Mouse (Mus musculus) embryo, embryonic 10 days (tissue): ENCODE results near the gene Kcnj10.

ENCODE experiments used
- DNase-seq: peaks from one replicate; pipeline ENCODE4 v3.0.0-alpha.2; 2015; ENCODE audit warnings: low spot score

Gene Kcnj10

DNA sequence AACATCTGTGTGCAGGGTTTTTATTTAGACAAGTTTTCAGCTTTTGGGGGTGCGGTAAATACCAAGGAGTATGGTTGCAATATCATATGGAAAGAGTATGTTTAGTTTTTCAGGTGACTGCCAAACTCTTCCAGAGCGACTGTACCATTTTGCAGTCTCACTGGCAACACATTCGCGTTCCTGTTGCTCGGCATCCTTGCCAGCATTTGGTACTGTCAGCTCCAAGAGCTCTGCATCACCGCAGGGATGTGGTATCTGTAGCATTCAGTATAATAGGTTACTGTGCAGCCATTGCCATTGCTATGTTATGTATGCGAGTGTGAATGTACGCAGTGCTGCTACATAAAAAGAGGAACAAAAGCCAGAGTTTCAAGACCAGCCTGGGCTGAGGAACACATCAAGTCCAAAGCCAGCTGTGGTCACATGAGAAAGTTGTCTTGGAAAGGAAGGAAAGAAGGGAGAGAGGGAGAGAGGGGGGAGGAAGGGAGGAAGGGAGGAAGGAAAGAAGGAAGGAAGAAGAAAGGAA lies 9.5 kb upstream of the Kcnj10 start:
- no peak for DNase-seq

DNA sequence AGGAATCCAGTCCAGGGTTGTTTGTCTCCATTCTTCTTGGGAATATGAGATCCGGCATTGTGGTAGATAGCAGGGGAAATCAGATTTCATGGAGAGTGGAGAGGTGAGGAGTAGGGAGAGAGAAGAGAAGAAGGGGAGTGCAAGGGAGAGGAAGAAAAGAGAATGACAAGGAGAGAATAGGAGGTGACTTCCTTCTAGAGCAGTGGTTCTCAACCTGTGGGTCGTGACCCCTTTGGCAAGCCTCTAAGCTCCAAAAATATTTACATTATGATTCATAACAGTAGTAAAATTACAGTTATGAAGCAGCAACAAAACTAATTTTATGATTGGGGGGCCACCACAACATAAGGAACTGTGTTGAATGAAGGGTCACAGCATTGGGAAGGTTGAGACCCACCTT lies 8.1 kb upstream of the Kcnj10 start:
- no peak for DNase-seq

DNA sequence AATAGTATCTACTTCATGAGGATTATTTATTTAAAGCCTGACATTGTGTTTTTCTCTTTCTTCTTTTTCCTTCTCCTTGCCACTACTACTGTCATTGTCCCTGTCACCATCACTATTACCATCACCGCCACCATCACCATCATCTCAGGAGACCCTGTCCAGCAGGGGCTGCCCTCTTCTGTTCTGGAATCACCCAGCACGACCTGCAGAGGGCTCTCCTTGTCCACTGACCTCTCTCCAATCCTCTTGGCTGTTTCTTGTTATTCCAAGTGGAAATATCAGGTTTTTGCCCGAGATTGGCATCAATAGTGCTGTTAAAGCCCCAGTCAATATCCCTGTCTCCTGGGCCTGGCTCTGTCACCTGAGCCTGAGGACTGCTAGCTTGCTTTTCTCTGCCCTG lies 7.5 kb upstream of the Kcnj10 start:
- DNase-seq, result peak; percentile 54

DNA sequence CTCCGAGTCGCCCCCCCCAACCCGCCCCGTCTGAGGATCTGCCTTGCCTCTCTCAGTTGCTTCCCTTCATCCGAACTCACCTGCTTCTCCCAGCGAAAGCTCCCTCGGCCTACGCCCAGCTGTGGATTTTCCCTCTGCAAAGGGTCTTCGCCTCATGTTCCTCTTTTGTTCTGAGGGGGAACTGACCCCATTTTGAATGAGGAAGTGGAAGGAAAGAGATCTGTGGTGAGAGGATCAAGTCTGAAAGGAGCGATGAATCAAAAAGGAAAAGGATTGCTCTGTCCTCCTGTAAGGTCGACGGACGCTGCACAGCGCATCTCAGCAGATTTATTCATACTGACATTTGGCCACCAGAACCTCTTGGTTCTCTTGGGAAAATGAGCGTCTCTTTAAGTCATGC lies 5.2 kb upstream of the Kcnj10 start:
- no peak for DNase-seq

DNA sequence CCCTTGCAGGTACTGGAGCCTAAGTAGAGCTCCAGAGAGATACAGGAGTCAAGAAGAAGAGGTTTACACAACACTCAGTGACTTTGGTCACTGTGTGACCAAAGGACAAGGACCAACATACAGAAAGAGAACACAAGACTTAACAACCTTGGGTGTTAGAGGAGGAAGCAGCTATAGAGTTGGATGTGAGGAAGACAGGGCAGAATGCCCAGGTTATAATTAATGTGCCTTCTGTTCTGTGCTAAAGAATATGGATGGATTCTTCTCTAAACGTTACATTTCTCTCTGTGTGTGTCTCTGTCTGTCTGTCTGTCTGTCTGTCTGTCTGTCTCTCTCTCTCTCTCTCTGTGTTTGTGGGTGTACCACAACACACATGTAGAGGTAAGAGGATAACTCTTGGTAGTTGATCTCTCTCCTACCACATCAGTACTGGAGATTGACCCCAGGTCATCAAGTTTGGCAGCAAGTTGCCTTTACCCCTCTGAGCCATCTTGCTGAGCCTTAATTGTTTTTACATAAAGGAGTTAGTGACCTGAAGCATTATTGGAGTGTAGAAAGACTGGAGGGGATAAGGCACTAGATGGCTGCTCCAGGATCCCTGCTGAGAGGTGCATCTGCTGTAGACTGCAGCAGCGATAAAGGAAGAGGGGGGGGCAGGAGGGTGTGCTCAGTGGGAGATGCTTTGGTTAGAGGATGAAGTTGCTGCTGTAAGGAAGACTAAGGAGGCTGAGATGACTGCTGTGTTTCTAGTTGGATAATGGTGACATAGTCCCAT lies 3.4 kb upstream of the Kcnj10 start:
- peak; percentile 3 for DNase-seq

DNA sequence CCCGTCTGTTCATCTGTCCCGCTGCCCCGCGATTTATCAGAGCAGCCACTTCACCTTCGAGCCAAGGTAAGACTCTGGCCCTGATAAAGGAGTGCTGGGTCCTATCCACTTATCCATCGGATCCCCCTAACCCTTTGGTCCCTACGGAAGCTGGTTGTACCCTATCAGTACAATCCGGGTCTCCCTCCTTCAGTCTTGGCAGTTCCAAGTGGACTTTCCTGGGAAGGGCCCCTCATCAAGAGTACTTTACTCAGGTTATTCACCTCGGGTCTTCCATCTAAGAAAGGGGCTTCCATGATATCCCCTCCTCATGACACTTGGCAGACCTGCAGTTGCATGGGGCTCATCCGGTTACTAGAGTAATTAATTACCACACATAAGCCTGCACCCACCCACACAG lies 376 bp downstream of the Kcnj10 start:
- no peak for DNase-seq

DNA sequence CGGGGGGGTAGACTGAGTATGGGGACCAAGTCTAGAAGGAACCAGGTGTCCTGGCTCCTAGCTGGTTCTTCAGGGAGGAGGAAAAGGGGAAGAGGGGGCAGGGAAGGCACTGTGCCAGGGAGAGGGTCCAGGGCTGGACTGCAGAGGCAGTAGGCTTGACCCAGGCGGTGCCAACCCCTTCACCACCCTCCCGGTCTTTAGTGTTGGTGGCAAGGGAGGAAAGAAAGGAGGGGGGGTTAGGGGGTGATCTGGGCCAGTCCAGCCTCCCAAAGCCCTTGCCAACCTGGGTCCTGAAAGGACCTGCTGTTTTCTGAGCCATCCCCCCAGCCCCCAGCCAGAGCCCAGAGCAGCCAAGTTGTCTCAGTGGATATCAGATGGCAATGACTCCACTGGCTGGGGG lies 1.7 kb downstream of the Kcnj10 start:
- DNase-seq, result no peak

DNA sequence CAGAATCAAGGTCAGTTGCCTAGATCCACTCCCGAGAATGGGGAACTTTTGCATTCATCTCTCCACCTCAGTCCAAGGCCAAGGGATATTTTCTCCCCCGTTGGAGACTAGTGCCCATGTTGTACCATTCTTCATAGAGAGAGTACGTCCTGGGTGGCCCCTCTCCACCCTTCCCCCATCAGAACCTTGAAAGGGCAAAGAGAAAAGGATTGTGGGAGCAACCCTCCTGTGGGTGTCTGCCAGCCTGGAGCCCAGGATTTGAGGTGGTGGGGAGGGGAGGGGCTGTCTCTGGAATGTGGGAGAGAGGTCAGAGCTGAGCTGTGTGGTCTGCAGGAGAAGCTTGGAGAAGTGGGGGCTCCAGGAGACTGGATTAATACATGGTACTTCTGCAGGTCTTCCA lies 2.9 kb downstream of the Kcnj10 start:
- DNase-seq, result no peak

DNA sequence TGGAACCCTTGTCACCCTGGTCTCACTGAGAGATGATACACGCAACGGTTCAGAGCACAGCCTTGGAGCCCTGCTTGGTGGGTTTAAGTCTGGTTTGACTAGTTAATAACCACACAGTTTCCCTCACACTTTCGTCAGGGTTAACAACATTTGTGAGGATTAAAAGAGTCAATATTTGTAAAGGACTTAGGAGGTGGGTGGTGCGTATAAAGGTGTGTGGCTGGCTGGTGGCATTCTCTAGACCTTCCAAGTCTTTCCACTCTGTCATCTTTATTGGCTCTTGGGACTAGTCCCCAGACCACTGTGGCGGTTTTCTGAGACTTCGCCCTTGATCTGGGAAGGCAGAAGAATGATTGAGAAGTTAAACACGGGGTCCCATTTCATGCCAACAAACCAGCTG lies 3.8 kb downstream of the Kcnj10 start:
- no peak for DNase-seq

DNA sequence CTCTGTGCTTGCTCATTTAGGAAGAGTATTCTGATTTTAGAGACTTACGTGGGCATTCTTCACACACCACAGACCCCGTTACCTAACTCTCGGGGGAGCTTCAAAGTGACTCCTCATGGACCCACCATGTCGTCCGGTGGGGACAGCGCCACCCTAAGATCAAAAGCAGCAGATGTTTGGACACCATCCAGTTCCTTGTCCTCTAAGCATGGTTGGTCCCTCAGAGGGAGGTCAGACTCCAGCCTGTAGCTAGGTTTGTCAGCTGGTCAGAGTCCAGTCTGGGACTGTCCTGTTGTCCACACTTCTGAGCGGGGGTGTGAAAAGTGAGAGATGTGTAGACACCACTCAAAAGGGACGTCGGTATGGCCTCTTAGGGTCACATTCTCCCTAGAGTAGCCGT lies 5.7 kb downstream of the Kcnj10 start:
- no peak for DNase-seq

DNA sequence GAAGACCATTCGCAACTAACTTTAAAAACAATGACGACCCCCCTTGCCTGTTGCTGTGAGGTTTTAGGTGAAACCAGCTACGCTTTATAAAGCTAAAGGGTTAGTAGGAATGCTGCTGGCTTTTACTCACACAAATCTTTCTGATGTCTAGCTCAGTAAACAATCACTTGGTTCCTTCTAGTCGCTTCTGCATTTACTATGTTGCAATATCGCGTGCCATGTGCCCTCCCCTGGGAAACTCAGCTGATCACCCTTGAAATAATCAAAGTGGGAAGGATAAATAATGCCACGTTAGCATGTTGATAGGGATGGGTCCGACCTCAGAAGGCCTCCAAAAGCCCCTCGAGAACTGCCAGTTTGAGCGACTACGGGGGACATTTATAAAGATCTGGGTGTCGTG lies 6.4 kb downstream of the Kcnj10 start:
- DNase-seq, result no peak

DNA sequence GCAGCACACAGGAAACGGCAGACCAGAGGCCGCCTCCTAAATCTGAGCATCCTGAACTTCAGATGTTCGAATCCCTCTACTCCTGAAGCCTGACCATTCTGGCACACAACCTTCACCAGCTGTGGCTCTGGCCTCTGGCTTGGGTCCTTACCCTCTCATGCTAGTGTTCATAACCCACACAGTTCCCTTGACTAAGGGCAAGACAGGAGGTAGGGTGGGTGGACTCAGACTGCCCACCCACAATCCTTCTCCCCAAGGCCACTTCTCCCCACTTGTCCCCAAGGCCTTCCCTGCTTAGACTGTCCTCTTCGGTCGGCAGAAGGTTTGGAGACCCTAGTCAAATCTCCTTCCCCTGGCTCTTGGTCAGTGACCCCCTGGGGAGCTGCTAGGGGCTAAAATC lies 8.5 kb downstream of the Kcnj10 start:
- DNase-seq, result no peak

DNA sequence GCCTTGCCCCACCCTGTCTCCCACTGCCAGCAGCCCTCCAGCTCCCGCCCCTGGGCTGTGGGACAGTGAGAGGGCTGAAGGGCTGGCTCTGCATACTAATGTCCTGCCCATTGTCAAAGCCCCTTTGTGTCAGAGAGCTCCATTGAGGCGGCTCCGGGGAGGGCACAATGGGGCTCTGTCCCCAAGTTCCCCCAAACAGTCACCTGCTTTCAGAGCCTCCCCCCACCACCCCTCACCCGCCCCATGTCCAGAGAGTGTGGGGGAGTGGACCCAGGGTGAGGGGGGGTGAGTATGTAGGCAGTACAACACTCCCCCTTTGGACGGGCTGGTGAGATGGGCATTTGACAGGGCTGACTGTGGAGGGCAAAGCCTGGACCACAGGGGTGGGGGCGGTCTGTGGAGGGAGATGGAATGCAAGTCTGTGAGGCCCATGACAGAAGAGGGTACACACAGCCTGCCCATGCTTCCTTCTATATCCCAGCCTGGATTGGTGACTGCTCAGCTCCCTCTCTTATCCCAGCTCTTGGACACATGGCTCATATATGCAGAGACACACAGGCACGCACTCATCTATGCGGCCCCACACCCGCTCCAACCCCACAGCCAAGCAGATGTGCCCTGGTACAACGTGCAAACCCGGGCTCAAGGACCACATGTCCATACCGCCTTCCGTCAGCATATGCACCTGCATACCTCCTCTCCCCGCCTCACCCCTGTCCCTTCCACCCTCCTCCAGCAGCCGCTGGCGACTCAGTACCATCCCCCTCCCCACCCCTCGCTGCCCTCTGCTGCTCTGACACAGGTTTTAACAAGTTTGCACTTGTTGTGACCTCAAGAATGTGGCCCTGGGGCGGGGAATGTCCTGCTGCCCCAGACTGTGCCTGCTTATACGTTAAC lies 9.2 kb downstream of the Kcnj10 start:
- DNase-seq, result peak; percentile 83

DNA sequence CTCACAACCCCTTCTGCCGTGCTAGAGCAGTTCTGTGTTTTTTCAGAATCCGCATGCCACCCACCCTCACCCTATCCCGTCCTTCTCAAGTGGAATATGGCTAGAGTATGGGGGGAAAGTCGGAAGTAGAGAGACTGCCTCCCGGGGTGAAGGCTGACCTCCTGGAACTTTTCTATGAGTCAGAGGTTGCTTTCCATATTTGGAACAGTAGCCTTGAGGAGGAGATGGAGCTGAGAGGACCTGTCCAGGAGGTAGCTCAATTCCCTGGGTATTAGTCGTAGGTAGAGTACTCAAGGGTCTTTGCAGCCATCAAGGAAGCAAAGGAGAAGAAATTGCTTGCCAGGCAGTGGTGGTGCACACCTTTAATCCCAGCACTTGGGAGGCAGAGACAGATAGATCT lies 11.0 kb downstream of the Kcnj10 start:
- DNase-seq, result no peak

DNA sequence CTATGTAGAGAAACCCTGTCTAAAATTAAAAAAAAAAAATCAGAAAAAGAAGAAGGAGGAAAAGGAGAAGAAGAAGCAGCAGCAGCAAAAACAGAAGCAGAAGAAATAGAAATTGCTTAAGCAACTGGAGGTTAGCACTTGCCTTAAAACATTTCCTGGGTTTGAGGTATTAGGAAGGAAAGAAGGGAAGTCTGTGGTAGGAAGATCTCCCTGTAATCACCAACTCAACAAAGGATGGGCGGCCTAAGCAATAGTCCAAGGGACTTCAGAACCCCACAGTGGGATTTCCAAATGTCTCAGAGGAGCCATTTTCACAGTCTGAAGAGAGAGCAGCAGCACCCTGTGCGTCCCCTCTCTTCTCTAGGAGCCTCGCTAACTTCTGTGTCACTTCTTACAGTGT lies 11.4 kb downstream of the Kcnj10 start:
- no peak for DNase-seq

DNA sequence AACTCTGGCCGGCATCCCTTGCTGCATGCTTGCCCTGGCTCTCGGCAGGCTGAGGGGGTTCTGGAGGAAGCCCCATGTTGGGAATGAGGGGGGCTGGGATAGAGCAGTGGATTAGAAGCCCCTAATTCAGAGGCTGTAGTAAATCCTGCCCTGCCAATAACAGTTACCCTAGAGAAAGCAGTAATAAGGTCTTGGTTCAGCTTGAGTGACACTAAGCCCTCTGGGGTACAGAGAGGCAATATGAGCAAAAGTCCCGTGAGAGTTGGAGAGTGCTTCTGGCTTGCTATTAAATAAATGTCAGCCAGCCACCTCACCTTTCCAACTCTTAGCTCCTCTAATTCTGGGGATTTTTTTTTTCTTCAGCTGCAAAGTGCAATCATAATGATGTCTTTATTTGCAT lies 14.3 kb downstream of the Kcnj10 start:
- no peak for DNase-seq

DNA sequence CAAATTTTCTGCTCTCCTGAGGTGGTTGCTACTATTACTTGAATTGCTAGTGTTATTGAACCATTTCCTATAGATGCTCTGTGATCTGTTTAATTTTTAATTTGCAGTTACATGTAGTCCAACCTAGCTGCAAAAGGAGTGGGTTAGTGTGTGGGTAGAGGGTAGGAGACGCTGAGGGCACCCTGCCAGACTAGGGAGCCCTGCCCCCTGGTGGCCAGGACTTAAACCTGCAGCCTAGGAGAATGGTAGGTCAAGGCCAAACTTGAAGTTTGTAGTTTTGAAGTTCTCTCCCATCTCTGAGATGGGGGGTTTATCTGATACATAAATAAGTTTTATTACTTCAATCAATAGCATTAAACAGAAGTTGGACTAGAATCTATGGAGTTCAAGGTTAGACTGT lies 16.5 kb downstream of the Kcnj10 start:
- peak; percentile 68 for DNase-seq

DNA sequence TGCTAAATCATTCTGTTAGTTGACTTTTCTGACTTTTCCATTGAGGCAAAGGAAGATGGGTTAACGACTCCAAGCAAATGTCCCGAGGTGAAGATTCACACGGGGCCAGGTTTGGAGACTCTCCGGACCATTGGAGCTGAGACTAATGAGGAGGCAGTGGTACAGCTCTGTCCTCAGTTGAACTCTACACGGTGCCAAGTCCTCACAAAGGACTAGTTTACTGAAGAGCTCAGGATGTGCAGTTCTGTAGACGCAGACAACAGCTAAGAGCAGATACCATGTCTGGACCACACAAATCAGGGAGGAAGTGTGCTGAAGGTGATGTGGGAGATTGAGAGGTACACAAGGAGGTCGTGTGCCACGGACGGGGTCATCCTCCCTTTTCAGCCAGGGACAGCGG lies 17.3 kb downstream of the Kcnj10 start:
- DNase-seq, result no peak

DNA sequence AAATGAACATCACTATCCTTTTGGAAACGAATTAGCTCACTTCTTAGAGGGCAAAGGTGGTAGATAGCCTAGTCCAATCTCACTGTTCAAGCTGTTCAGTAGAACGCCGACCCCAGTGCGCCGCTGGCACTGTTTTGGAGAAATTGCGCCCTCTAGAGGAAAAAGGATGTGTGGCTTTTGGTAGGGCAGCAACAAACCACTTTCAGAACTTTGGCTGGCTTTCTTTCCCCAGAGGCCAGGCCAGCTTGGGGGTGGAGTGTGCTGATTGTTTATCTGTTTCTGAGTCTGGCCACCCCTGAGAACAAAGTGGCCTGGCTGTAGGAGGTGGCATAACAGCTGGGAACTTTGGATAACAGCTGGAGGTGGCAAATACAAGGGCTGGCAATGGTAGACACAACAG lies 23.7 kb downstream of the Kcnj10 start:
- peak; percentile 77 for DNase-seq

DNA sequence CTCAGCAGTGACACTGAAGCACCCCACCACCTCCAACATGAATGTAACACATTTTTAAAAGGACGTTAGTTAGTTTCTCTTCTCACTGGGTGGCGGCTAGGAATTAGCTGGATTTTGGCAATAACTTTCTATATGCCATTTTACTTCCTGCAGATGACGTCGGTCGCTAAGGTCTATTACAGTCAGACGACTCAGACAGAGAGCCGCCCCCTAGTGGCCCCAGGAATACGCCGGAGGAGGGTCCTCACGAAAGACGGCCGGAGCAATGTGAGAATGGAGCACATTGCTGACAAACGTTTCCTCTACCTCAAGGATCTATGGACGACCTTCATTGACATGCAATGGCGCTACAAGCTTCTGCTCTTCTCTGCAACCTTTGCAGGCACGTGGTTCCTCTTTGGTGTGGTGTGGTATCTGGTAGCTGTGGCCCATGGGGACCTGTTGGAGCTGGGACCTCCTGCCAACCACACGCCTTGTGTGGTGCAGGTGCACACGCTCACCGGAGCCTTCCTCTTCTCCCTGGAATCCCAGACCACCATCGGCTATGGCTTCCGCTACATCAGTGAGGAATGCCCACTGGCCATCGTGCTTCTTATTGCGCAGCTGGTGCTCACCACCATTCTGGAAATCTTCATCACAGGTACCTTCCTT lies 27.9 kb downstream of the Kcnj10 start:
- peak; percentile 71 for DNase-seq

DNA sequence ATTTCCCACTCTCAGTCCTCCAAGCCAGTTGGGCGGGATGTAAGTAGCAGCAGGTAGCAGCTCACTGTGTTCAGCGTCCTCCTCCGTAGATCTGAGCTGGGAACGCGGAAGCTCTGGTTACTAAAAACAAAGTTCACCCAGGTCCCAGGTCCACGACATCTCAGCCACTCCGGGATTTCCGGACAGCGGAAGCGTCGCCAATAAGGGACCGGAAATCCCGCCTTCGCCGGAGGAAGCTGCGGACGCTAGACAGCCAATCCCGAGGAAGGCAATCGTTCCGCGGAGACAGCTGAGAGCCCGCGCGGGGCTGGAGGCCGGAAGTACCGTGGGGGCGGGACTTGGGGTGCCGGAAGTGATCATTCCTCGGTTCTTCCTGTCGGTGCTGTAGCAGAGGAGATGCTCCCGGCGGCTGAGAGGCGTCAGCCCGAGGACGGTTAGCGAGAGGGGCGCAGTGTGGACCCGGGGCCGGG lies 35.2 kb downstream of the Kcnj10 start, which contains the start of gene Pigm:
Gene Pigm, plus strand, starts transcription at position 349 of the 470 bp plus-strand sequence.
- DNase-seq, result peak; percentile 98

DNA sequence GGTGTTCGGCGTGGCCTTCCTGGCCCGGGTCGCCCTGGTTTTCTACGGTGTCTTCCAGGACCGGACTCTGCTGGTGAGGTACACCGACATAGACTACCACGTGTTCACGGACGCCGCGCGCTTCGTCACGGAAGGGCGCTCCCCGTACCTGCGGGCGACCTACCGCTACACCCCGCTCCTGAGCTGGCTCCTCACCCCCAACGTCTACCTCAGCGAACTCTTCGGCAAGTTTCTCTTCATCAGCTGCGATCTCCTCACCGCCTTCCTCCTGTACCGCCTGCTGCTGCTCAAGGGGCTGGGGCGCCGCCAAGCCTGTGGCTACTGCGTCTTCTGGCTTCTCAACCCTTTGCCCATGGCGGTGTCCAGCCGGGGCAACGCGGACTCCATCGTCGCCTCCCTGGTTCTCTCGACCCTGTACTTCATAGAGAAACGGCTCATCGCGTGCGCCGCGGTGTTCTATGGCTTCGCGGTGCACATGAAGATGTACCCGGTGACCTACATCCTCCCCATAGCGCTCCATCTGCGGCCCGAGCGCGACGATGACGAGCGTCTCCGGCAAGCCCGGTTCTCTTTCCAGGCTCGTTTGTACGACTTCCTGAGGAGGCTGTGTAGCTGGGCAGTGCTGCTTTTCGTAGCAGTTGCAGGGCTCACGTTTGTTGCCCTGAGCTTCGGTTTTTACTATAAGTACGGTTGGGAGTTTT lies 35.9 kb downstream of the Kcnj10 start:
- peak; percentile 32 for DNase-seq
